Mouse (Mus musculus): ENCODE results near the gene G3bp2.
"Not testable (repeated sequence)": the region's sequence is repeated elsewhere in the genome, so short reads cannot be mapped to it uniquely, and the experiment has no call there.

The G3bp2 gene

DNA sequence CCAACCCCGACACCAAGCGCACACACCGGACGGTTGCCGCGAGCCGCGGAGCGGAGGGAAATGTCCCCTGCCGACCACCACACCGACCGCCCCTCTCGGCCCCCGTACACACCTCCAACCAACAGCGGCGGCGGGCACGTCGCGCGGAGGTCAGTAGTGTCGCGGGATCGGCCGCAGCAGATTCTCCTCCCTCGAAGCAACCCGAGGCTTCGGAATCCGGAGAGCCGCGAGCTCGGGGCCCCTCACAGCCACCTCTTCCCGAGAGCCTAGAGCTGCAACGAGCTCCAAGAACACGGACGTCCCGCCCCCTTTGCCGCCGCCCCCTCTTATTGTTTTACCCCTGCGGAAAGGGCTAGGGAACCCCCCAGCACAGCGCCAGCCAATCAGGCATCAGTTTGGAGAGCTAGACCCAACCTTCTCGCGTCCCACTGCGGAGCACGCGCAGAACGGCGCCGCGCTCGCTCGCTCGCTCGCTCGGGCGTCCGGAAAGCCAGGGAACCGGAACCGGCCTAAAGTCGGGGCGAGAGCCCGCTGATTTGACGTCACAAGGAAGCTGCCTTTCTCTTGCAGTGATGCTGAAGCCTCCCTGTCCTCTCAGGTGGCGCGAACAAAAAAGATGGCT is at the start of gene G3bp2:
Gene G3bp2, minus strand, starts transcription at position 303 of the 622 bp plus-strand sequence.
- in situ Hi-C loops (cut with MseI, MboI), result no loop called here

DNA sequence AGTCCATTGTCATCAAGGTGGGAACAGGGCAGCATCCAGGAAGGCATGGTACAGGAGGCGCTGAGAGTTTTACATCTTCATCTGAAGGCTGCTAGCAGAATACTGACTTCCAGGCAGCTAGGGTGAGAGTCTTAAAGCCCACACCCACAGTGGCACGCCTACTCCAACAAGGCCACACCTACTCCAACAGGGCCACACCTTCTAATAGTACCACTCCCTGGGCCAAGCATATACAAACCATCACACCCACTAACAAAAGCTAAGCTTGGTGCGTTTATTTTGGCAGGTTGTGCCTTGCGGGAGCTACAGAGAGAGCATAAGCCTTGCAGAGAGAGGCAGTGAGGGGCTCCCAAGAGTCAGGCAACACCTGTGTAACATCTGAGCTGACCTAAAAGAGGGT is 49.5 kb upstream of the G3bp2 start:
- in situ Hi-C loops (cut with MseI, MboI), result not testable (repeated sequence)

DNA sequence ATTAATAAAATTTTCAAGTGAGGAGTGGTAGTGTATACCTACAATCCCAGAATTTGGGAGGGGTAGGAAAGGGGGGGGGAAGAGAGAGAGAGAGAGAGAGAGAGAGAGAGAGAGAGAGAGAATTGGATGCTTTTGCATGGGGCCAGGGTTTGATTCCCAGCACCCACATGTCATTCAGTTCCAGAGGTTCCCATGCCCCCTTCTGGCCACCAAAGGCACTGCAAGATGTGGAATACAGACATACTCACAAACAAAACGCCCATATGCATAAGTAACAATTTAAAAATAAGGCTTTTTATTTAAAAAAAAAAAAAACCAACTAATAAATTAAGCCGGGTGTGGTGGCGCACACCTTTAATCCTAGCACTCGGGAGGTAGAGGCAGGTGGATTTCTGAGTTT is 48.6 kb upstream of the G3bp2 start:
- in situ Hi-C loops (cut with MseI, MboI), result no loop called here

DNA sequence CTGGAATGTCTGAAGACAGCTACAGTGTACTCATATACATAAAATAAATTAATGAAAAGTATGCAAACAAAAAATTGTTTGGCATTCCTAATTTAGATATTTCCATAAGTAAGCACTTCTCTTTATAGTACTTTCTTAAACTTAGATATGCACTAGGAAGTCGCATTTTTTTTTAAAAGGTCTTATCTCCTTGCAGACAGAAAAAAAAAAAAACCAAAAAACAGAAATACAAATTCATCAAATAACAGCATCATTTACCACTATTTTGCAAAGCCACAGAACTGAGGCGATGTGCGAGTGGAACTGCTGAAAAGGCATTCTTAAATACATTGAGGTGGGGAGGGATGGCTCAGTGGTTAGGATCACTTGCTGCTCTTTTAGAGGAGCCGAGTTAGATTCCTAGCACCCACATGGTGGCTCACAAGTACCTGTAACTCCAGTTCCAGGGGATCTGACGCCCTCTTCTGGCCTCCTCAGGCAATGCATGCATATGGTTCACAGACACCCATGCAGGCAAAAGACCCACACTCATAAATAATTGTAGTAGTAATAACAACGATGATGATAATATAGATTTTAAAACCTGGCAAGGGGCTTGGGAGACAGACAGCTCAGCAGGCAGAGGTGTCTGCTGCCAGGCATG is 46.6 kb upstream of the G3bp2 start:
- in situ Hi-C loops (cut with MseI, MboI), result no loop called here

DNA sequence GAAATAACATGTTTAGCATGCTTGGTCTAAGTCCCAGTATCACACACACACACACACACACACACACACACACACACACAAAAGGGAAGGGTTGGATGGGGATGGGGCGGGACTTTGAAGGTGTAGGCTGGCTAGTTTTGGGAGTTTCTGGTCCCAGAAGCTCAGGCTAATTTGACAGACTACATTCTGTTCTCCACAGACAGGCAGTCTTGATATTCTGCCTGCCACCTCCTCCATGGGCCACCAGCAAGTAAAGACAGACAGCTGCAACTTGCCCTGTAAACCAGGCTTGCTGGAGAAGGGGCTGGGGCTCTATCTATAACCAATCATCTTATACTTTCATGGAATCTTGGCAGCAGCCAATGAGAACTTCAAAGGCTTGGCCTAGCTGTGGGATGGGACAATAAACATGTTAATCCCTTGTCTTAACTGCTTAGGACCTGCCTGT is 45.8 kb upstream of the G3bp2 start:
- in situ Hi-C loops (cut with MseI, MboI), result loop anchor here in 1 of 2 experiments (10.0 kb wide), 1 partner anchor 475 kb away; no protein-coding TSS in a partner anchor

DNA sequence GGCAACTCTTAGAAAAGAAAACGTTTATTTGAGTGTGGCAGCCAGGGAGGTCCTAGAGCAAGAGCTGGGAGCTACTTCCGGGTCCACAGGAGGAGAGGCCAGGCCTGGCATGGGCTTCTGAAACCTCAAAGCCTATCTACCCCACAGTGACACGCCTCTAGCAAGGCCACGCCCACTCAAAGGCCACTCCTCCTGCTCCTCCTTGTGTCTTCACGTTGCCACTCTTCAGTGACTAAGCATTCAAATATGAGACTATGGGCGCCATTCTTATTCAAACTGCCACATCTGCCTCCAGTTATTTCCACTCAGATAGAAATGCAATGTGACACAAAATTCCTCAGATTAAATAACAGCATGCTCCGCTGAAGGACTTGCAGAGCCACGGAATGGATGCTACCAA is 45.1 kb upstream of the G3bp2 start:
- in situ Hi-C loops (cut with MseI, MboI), result loop anchor here in 1 of 2 experiments (10.0 kb wide), 1 partner anchor 474 kb away; no protein-coding TSS in a partner anchor

DNA sequence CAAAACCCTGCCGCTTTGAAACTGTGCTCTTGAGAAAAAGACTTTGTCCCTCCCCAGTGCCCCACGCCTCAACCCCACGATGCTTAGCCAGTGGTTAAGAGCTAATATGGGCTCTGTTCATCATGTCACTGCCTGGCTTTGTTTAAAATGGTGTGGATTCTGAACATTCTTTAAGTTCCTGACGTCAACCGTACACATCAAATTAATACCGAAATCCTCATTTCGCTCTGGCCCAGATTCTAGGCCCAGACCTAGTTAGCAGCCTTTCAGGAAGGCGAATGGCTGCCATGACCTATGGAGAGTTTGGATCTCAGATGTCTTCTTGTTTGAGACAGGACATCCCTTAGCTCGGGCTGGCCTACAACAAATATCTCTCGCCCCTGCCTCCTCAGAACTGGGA is 44.2 kb upstream of the G3bp2 start:
- in situ Hi-C loops (cut with MseI, MboI), result loop anchor here in 1 of 2 experiments (10.0 kb wide), 1 partner anchor 473 kb away; no protein-coding TSS in a partner anchor

DNA sequence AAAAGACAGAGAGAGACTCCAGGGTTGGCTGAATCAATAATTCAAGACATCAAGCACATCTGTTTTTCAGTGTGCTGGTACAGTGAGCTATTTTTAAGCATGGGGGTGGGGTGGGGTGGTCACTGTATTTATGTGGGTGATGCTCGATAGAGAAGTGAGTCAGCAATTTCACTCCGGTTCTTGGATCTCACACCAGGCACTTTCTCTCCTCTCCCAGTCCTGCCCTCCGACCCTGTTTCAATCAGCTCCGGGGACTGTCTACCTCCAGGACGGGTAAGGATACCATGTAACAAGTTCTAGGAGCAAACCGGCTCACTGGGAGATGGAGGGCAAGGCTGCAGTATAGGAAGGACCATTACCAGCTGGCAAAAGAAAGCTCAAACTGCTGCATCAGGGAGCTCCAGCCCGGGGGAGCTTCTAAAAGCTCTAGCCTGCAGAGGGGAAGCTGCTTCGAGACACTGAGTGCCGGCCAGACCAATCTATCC is 43.7 kb upstream of the G3bp2 start:
- in situ Hi-C loops (cut with MseI, MboI), result loop anchor here in 1 of 2 experiments (10.0 kb wide), 1 partner anchor 472 kb away; no protein-coding TSS in a partner anchor

DNA sequence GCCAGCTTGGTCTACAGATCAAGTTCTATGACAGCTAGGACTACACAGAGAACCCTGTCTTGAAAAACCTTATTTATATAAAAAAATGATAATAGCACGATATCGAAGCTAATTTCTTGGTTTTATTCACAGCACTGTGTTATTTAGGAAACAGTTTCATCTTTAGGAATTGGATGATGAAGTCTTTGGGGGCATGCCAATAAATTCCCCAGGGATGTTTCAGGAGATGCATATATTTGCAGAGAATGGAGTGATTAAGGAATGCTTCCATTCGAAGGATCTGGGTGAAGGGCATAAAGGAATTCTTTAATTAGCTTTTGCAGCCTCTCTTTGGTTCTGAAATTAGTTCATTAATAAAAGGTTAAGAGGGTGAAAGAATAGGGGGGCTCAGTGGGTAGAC is 41.9 kb upstream of the G3bp2 start:
- in situ Hi-C loops (cut with MseI, MboI), result loop anchor here in 1 of 2 experiments (10.0 kb wide), 1 partner anchor 471 kb away; no protein-coding TSS in a partner anchor

DNA sequence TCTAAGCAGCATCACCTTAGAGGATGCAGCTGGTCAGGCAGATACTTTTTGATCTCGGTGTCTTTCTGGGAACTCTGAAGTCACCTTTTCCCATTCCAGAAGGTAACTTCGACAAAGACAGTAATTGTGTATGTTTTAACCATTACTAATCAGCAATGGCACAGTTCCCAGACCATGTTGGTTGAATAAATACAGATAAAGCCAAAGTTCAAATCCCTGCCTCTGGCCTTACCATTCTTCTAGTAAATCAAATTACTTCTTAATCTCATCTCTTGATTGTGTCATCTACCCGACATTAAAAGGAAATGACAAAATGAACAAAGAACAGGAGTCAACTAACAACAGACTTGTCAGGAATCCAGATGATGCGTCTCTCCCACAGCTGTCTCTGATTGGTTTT is 38.1 kb upstream of the G3bp2 start:
- in situ Hi-C loops (cut with MseI, MboI), result loop anchor here in 1 of 2 experiments (10.0 kb wide), 1 partner anchor 467 kb away; no protein-coding TSS in a partner anchor

DNA sequence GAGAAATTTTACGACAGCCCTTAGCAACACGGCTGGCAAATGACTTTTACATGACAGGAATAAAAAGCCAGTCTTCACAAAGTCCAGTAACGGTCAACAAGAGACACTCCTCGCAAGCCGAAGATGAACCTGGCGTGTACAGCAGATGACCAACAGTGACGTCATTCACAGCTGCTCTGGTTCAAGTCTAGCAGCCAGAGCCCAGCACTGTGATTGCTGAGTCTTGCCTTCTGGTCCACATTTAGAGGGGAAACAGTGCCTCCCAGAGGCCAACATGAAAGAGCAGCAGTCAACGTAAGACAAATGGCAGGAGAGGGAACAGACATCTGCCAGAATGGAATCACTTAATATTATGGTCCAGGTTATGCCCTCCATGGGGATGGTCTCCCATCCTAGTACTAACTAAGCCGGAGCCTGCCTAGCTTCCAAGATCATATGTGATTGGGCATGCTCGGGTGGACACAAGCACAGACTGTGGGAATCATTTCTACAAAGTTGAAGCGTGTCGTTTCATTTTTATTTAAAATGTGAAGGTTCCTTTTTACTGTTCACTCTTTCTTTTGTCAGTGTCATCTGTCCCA is 34.4 kb upstream of the G3bp2 start:
- in situ Hi-C loops (cut with MseI, MboI), result loop anchor here in 1 of 2 experiments (5.0 kb wide), 1 partner anchor 41 kb away; no protein-coding TSS in a partner anchor

DNA sequence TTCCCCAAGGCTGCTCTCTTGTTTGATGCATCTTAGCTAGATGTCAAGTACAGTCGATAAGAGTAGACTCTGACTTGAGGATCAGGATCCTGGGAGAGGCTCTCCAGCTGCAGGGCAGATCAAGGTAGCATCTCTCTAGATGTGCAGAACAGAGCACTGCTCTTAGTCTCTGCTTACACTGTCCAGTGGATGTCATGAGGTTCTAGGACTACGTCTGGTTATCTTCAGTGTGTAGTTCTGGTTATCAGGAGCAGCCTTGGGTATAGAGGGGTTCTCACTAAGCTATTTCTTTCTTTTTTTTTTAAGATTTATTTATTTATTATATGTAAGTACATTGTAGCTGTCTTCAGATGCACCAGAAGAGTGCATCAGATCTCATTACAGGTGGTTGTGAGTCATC is 31.4 kb upstream of the G3bp2 start:
- in situ Hi-C loops (cut with MseI, MboI), result loop anchor here in 1 of 2 experiments (5.0 kb wide), 1 partner anchor 38 kb away; no protein-coding TSS in a partner anchor

DNA sequence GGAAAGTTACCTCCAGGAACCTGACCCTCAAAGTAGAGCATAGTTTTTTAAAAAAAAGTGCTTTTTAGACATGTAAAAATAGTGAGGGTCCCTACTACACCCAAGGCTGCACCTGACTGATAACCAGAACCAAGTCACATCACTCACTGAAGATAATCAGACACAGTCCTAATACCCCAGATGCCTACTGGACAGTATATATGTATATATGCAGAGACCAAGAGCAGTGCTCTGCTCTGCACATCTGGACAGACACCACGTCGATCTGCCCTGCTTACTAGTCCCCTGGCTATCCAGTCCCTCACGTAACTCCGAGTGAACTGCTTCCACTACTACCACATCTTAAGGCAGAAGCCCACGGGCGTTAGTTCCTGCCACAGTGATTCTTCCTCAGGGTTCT is 30.7 kb upstream of the G3bp2 start:
- in situ Hi-C loops (cut with MseI, MboI), result no loop called here

DNA sequence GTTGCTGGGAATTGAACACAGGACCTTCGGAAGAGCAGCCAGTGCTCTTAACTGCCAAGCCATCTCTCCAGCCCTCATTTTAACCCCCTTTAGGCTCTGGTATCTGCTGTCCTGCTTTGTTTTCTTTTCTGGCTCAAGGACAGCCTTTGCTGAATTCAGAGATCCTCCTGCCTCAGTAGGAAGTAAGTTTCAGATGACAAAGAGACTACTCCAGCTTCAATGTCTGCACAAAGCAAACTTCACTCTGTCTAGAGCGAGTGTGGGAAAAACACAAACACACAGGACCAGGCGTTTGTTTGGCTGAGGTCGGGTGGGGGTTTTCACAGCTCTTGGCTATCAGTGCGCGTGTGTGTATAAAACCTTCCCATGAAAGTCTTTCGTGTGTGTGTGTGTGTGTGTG is 30.0 kb upstream of the G3bp2 start:
- in situ Hi-C loops (cut with MseI, MboI), result no loop called here

DNA sequence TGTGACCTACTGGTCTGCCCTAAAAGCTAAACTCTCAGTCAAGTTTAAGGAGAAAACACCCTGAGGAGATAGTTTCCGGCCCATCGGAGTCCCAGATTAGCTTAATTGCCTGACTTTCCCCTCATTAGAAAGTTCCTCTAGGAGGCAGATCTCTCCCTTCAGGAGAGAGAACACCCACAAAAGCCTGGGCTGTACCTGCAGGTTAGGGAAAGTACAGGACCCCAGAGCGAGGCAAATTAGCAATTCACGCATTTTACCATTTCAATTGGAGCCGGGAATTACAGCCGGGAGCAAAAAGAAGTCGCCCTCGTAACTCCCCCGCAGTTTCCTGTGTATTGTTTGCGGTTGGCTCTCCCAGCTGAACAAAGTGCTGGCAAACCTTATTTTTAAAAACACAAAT is 29.1 kb upstream of the G3bp2 start:
- in situ Hi-C loops (cut with MseI, MboI), result no loop called here

DNA sequence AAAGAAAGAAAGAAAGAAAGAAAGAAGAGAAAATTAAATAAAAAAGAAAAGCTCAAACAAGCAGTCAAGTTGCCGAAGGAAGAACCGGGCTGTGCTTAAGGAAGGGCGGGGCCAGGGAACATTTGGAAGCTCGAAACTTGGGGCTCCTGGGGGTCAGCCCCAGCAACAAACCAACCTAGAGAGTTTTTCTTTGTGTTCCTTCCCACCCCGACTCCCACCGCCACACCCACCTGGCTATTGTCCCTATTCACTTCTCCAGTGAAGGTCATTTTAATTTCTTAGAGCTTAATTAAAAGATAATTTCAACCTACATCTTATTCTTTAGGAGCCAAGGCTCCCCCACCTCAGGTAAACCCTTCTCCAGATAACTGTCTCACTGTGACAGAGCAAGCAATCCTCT is 28.7 kb upstream of the G3bp2 start:
- in situ Hi-C loops (cut with MseI, MboI), result no loop called here

DNA sequence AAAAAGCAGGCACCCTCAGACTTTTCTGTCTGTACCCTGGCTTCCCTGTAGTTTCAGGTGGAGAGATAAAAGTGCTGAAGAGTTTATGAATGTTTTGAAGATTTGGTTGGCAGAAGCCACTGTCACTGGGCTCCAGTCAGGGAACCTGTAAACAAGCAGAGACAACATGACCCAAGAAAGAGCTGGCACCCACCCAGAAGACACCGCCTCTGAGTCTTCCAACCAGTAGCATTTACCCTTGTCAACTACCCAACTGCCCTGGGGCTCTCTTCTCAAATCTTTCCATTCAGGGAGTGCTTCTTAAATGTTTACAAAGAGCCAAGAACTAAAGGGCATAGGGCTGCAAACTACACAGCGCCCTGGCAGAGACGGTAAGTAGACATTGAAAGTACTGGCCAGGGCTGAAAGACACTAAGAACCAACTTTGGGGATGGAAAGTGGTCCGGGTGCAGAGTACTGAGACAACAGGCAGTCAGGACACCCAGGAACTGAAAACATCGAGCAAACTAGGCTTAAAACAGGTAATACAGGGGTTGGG is 27.4 kb upstream of the G3bp2 start:
- in situ Hi-C loops (cut with MseI, MboI), result no loop called here

DNA sequence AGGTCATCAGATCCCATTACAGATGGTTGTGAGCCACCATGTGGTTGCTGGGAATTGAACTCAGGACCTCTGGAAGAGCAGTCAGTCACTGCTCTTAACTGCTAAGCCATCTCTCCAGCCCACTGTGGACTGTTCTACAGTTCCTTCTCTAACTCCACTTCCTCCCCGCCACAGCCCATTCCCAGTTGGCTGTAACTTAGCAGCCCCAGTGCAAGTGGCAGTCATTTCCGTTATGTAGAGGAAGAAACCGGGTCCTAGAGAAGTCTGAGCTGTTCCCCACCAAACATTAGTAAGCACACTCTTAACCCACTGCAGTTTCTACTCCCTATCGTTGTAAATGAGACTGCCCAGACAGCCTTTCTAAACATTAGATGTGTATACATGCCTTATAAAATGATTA is 23.8 kb upstream of the G3bp2 start:
- in situ Hi-C loops (cut with MseI, MboI), result no loop called here

DNA sequence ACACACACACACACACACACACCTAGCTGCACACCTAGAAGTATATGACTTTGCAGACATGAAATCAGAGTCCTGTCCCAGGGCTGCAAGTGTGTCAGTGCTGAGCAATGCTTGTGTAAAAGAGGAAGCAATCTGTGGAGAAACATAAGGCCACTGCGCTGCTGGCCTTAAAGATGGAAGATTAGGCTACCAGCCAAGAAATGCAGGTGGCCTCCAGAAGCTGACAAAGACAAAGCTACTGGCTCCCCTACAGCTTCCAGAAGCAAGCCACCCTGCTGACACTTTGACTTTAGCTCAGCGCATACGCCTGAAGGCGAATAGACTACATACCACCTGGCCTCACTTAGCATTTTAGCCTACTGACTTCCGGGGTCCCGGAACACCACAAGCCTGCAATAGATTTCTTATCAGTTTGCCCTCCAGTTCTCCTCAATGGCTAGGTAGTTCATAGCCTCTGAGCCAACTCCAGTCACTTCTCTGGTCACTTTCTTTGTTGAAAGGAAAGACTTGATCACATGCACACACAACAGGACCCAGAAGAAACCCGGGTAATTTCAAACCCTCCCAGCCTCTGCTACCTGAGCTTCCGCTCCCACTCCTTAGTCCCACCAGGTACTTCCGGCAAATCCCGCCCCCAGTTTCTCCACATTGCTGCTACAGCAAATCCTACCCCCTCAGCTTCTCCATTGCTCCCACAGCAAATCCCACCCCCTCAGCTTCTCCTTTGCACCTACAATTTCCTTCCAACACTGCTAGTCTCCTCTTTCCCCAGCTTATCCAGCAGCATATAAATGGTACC is 23.0 kb upstream of the G3bp2 start:
- in situ Hi-C loops (cut with MseI, MboI), result no loop called here

DNA sequence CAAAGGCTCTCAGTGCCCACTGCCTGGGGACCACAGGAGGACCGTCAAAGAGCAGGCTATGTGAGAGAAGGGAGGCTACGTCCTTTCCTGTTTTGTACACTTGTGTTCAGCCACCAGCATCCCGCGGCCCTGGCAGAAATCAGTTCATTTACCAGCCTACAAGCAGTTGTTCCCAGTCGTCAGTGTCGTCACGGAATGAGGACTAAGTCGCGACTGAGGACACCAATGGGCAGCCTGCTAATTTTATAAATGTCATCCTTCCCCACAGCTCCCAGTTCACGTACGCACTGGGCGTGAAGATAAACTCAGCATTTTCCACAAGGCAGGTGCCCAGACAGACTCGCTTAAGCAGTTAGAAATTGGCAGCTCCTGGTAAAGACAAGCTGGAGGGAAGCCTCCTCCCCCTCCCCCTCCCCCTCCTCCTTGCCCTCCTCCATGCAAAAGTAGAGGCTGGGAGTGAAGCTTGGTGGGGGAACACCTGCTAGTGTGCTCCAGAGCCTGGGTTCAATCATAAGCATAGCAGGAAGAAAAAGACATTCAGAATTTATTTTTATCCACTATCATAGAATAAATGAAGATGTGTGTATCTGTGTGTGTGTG is 20.4 kb upstream of the G3bp2 start:
- in situ Hi-C loops (cut with MseI, MboI), result no loop called here

DNA sequence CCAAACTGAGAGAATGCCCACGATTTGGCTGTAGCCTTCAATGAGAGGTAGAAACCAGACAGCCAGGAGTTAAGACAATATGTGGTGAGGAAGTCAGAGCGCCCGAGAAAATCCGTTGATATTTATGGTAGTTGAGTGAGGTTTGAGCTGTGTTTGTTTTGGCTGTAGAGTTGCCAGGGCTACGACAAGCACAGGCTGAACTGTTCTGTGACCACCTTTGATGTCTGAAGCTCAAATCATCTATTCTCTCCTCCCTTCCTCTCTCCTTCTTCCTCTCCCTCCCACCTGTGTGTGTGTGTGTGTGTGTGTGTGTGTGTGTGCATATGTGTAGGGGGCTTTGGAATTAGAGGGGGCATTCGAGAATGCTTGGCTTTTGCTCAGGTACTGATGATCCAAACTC is 19.5 kb upstream of the G3bp2 start:
- in situ Hi-C loops (cut with MseI, MboI), result no loop called here

Measured in mouse trophoblast stem cell (cell line).